Mouse (Mus musculus): ENCODE measurements at regions not wholly inside any gene's neighbourhood (a gene's known extent, or its start where the extent isn't known, plus 50 kb on each side); places are given as distances from the start of the nearest gene placed in this dataset.

- no peak overlapping the region for H3K9ac ChIP-seq
- no peaks in the 10 kb centered on the region for H3K9me3 ChIP-seq (ENCODE audit: low read depth, low read length)
- no peaks in the 10 kb centered on the region for H3K27me3 ChIP-seq (ENCODE audit: insufficient read depth, low read length)
- 60% methylated on average over 9 of the region's 9 CpGs for WGBS
- no peaks in the 10 kb centered on the region for H3K36me3 ChIP-seq (ENCODE audit: insufficient read depth)
- TF ChIP-seq CTCF (IDR thresholded peaks at IDR 0.05; ENCODE audit: low read depth) = no peak
- H3K27ac ChIP-seq (ENCODE audit: low read depth) = no peak overlapping the region; the same call in 1 of the 2 replicates
- no peak overlapping the region for H3K4me3 ChIP-seq (ENCODE audit: low read depth, low read length)
- no peak overlapping the region for H3K4me2 ChIP-seq
- DNase-seq (no peak), ATAC-seq (ENCODE audit: insufficient read depth) (no peak)
- H3K4me1 ChIP-seq (ENCODE audit: insufficient read depth) = no peaks in the 10 kb centered on the region
These were observed 153.5 kb upstream of the Gas1 start for GRCm38 (mm10) chr13:60330475-60331258.

GRCm38 (mm10) chr13:60336196-60336595 is 159.0 kb upstream of the Gas1 start:
- H3K4me2 ChIP-seq = no peak overlapping the region
- DNase-seq = no peak
- no peak overlapping the region for H3K9ac ChIP-seq
- no peaks in the 10 kb centered on the region for H3K27me3 ChIP-seq (ENCODE audit: insufficient read depth, low read length)
- TF ChIP-seq CTCF (IDR thresholded peaks at IDR 0.05; ENCODE audit: low read depth) = peak; percentile 46
- H3K9me3 ChIP-seq (ENCODE audit: low read depth, low read length) = no peaks in the 10 kb centered on the region
- H3K4me3 ChIP-seq (ENCODE audit: low read depth, low read length) = no peak overlapping the region
- H3K4me1 ChIP-seq (ENCODE audit: insufficient read depth) = 0 out of 2 replicates have a peak, but pooled peaks cover 4% of the 10 kb centered on the region
- ATAC-seq (ENCODE audit: insufficient read depth) = no peak
- no peaks in the 10 kb centered on the region for H3K36me3 ChIP-seq (ENCODE audit: insufficient read depth)
- no peak overlapping the region for H3K27ac ChIP-seq (ENCODE audit: low read depth)
- WGBS = 48% methylated on average over 1 of the region's 1 CpGs

GRCm38 (mm10) chr13:60337383-60337782 is 160.2 kb upstream of the Gas1 start:
- H3K9ac ChIP-seq = no peak overlapping the region
- H3K36me3 ChIP-seq (ENCODE audit: insufficient read depth) = no peaks in the 10 kb centered on the region
- TF ChIP-seq CTCF (IDR thresholded peaks at IDR 0.05; ENCODE audit: low read depth) = no peak
- no peak overlapping the region for H3K4me2 ChIP-seq
- H3K27ac ChIP-seq (ENCODE audit: low read depth) = no peak overlapping the region
- H3K4me1 ChIP-seq (ENCODE audit: insufficient read depth) = 0 out of 2 replicates have a peak, but pooled peaks cover 4% of the 10 kb centered on the region
- H3K4me3 ChIP-seq (ENCODE audit: low read depth, low read length) = no peak overlapping the region
- ATAC-seq (ENCODE audit: insufficient read depth) (peak; percentile 80), DNase-seq (peak; percentile 49)
- WGBS = 42% methylated on average over 2 of the region's 2 CpGs
- no peaks in the 10 kb centered on the region for H3K27me3 ChIP-seq (ENCODE audit: insufficient read depth, low read length)
- no peaks in the 10 kb centered on the region for H3K9me3 ChIP-seq (ENCODE audit: low read depth, low read length)

- no peak for TF ChIP-seq CTCF (IDR thresholded peaks at IDR 0.05; ENCODE audit: low read depth)
- Histone ChIP-seq H3K27me3 (ENCODE audit: insufficient read depth, low read length) (no peaks in the 10 kb centered on the region), H3K36me3 (ENCODE audit: insufficient read depth) (no peaks in the 10 kb centered on the region), H3K4me2 (no peak overlapping the region), H3K9me3 (ENCODE audit: low read depth, low read length) (no peaks in the 10 kb centered on the region), H3K4me3 (ENCODE audit: low read depth, low read length) (no peak overlapping the region), H3K9ac (no peak overlapping the region), H3K4me1 (ENCODE audit: insufficient read depth) (0 out of 2 replicates have a peak, but pooled peaks cover 4% of the 10 kb centered on the region), H3K27ac (ENCODE audit: low read depth) (no peak overlapping the region)
- DNase-seq = no peak
- WGBS = 77% methylated on average over 8 of the region's 8 CpGs
- ATAC-seq (ENCODE audit: insufficient read depth) = no peak
These were observed 160.9 kb upstream of the Gas1 start for GRCm38 (mm10) chr13:60338107-60338506.

GRCm38 (mm10) chr13:60340068-60340467 is 162.9 kb upstream of the Gas1 start:
- no peak for TF ChIP-seq CTCF (IDR thresholded peaks at IDR 0.05; ENCODE audit: low read depth)
- no peak overlapping the region for H3K4me2 ChIP-seq
- no peaks in the 10 kb centered on the region for H3K27me3 ChIP-seq (ENCODE audit: insufficient read depth, low read length)
- no peak overlapping the region for H3K9ac ChIP-seq
- DNase-seq (no peak), ATAC-seq (ENCODE audit: insufficient read depth) (no peak)
- 82% methylated on average over 2 of the region's 2 CpGs for WGBS
- no peak overlapping the region for H3K4me3 ChIP-seq (ENCODE audit: low read depth, low read length)
- no peak overlapping the region for H3K27ac ChIP-seq (ENCODE audit: low read depth)
- no peaks in the 10 kb centered on the region for H3K9me3 ChIP-seq (ENCODE audit: low read depth, low read length)
- 0 out of 2 replicates have a peak, but pooled peaks cover 9% of the 10 kb centered on the region for H3K4me1 ChIP-seq (ENCODE audit: insufficient read depth)
- no peaks in the 10 kb centered on the region for H3K36me3 ChIP-seq (ENCODE audit: insufficient read depth)

- peaks cover 21% of the 10 kb centered on the region; the same call in 1 of the 2 replicates for H3K4me1 ChIP-seq (ENCODE audit: insufficient read depth)
- DNase-seq (peak; percentile 73), ATAC-seq (ENCODE audit: insufficient read depth) (peak; percentile 37)
- no peaks in the 10 kb centered on the region for H3K36me3 ChIP-seq (ENCODE audit: insufficient read depth)
- peak overlapping the region; percentile 59; the same call in 1 of the 2 replicates for H3K27ac ChIP-seq (ENCODE audit: low read depth)
- 12% methylated on average over 7 of the region's 7 CpGs for WGBS
- TF ChIP-seq CTCF (IDR thresholded peaks at IDR 0.05; ENCODE audit: low read depth) = peak; percentile 20; the same call in 1 of the 2 replicates
- H3K4me3 ChIP-seq (ENCODE audit: low read depth, low read length) = no peak overlapping the region
- no peaks in the 10 kb centered on the region for H3K27me3 ChIP-seq (ENCODE audit: insufficient read depth, low read length)
- H3K9me3 ChIP-seq (ENCODE audit: low read depth, low read length) = no peaks in the 10 kb centered on the region
- H3K9ac ChIP-seq = no peak overlapping the region
- H3K4me2 ChIP-seq = no peak overlapping the region
These were observed 170.7 kb upstream of the Gas1 start for GRCm38 (mm10) chr13:60347881-60348280.

GRCm38 (mm10) chr13:60348438-60348837 is 171.3 kb upstream of the Gas1 start:
- H3K4me2 ChIP-seq = no peak overlapping the region
- ATAC-seq (ENCODE audit: insufficient read depth) (peak; percentile 65; the same call in 1 of the 2 replicates), DNase-seq (no peak)
- peak overlapping the region; percentile 59; the same call in 1 of the 2 replicates for H3K27ac ChIP-seq (ENCODE audit: low read depth)
- no peaks in the 10 kb centered on the region for H3K9me3 ChIP-seq (ENCODE audit: low read depth, low read length)
- H3K4me3 ChIP-seq (ENCODE audit: low read depth, low read length) = no peak overlapping the region
- TF ChIP-seq CTCF (IDR thresholded peaks at IDR 0.05; ENCODE audit: low read depth) = no peak
- 36% methylated on average over 2 of the region's 2 CpGs for WGBS
- H3K36me3 ChIP-seq (ENCODE audit: insufficient read depth) = no peaks in the 10 kb centered on the region
- H3K27me3 ChIP-seq (ENCODE audit: insufficient read depth, low read length) = no peaks in the 10 kb centered on the region
- no peak overlapping the region for H3K9ac ChIP-seq
- peaks cover 18% of the 10 kb centered on the region; the same call in 1 of the 2 replicates for H3K4me1 ChIP-seq (ENCODE audit: insufficient read depth)

Measured in lung, embryonic 14.5 days (tissue).